ENCODE assay signal across 21 mouse cellular contexts in the genomic region with DNA sequence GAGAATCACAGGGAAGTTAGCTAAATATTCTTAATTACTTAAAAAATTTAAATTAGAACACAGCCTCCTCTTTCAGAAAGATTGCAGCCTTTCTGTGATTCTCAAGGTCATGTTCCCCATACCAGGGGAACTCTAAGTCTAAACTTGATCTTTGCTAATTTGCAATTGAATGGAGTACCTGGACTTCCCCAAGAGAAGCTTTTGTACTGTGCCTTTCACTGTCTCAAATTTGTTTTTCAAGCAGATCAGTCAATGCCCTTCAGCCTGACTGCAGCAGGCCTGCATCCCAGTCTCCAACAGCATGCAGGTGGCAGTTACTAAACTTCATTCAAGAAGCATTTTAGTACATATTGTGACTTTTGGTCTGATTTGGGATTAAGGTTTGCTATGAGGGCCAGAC.
"Had no signal": no experiment of that assay in that cellular context is flagged by ENCODE, and none has a peak within 500 bp of the region (broad histone marks: within the 10 kb centered on the region; RNA-seq: fewer than 3 reads in every experiment).

No protein-coding gene starts in this region.

- H3K4me1 ChIP-seq: heart, embryonic 10.5 days; heart, embryonic 12.5 days; hindbrain, embryonic 10.5 days; hindbrain, embryonic 12.5 days; intestine, embryonic 15.5 days; limb, embryonic 10.5 days; limb, embryonic 12.5 days; liver, embryonic 13.5 days; liver, embryonic 15.5 days had no signal

- H3K27ac ChIP-seq: heart, embryonic 10.5 days; hindbrain, embryonic 10.5 days; hindbrain, embryonic 12.5 days; hindbrain, embryonic 14.5 days; intestine, embryonic 15.5 days; layer of hippocampus, adult 2 months; left cerebral cortex, adult 2 months; limb, embryonic 10.5 days; limb, embryonic 12.5 days; liver, embryonic 13.5 days; liver, embryonic 15.5 days had no signal

- H3K36me3 ChIP-seq: heart, embryonic 10.5 days; heart, embryonic 12.5 days; hindbrain, embryonic 10.5 days; hindbrain, embryonic 12.5 days; intestine, embryonic 15.5 days; limb, embryonic 10.5 days; limb, embryonic 12.5 days; liver, embryonic 13.5 days; liver, embryonic 15.5 days had no signal

- DNase-seq: gastrocnemius, postnatal 14 days; heart, postnatal 10 days; heart, postnatal 4 days; kidney, adult 18-20 months; kidney, adult 8-10 months; kidney, postnatal 10 days; kidney, postnatal 25 days; kidney, postnatal 4 days; liver; liver, embryonic 13.5 days had no signal

- H3K9me3 ChIP-seq: heart, embryonic 10.5 days; heart, embryonic 12.5 days; hindbrain, embryonic 10.5 days; hindbrain, embryonic 12.5 days; intestine, embryonic 15.5 days; limb, embryonic 10.5 days; limb, embryonic 12.5 days; liver, embryonic 13.5 days; liver, embryonic 15.5 days had no signal

- H3K4me3 ChIP-seq: heart, embryonic 10.5 days; heart, embryonic 12.5 days; hindbrain, embryonic 10.5 days; hindbrain, embryonic 12.5 days; intestine, embryonic 15.5 days; layer of hippocampus, adult 2 months; left cerebral cortex, adult 2 months; limb, embryonic 10.5 days; limb, embryonic 12.5 days; liver, embryonic 13.5 days; liver, embryonic 15.5 days had no signal

- H3K9ac ChIP-seq: heart, embryonic 12.5 days; hindbrain, embryonic 12.5 days; hindbrain, embryonic 14.5 days; intestine, embryonic 15.5 days; limb, embryonic 12.5 days; liver, embryonic 13.5 days; liver, embryonic 15.5 days had no signal
